Mouse (Mus musculus) embryonic facial prominence, embryonic 11.5 days (tissue): ENCODE data around the gene Xpnpep2. TPM values are rescaled to one million over a fixed set of nuclear protein-coding genes. Genes with fewer than 3 reads are reported as not detected.

Experiments
- ATAC-seq: fragments of 200-750 bp; cut with Nextera tagmentation; replicated peaks from 2 replicates; pipeline ENCODE4 v1.8.0; 2017; ENCODE audit warnings: low read depth; ENCODE audit not compliant: insufficient number of reproducible peaks, low FRiP score, low TSS enrichment
- DNase-seq: peaks from one replicate; pipeline ENCODE4 v3.0.0-alpha.2; 2015; ENCODE audit warnings: low spot score
- H3K27ac ChIP-seq: fragments of 300-500 bp; sonication (generic); replicated peaks from 2 replicates; pipeline ENCODE4 v1.5.1; 2014; ENCODE audit warnings: mild to moderate bottlenecking, low read depth, low read length, control low read depth
- H3K27me3 ChIP-seq: fragments of 300-500 bp; sonication (generic); 2 replicates; pipeline ENCODE4 v1.6.1; 2014; ENCODE audit warnings: mild to moderate bottlenecking, low read length, moderate library complexity, mixed read lengths; ENCODE audit not compliant: control insufficient read depth, insufficient read depth
- H3K36me3 ChIP-seq: fragments of 300-500 bp; sonication (generic); replicated peaks from 2 replicates; pipeline ENCODE4 v1.6.1; 2014; ENCODE audit warnings: low read depth, mild to moderate bottlenecking, low read length, moderate library complexity, mixed read lengths; ENCODE audit not compliant: control insufficient read depth, insufficient read depth
- H3K4me1 ChIP-seq: fragments of 300-500 bp; sonication (generic); 2 replicates; pipeline ENCODE4 v1.6.1; 2014; ENCODE audit warnings: low read length, mixed read lengths; ENCODE audit not compliant: control insufficient read depth, insufficient read depth
- H3K4me2 ChIP-seq: fragments of 300-500 bp; sonication (generic); 2 replicates; pipeline ENCODE4 v1.6.1; 2014; ENCODE audit warnings: low read depth, mild to moderate bottlenecking, control low read depth, low read length, moderate library complexity
- H3K4me3 ChIP-seq: fragments of 300-500 bp; sonication (generic); 2 replicates; pipeline ENCODE4 v1.5.1; 2014; ENCODE audit warnings: low read depth, low read length, control low read depth
- H3K9ac ChIP-seq: fragments of 300-500 bp; sonication (generic); replicated peaks from 2 replicates; pipeline ENCODE4 v1.6.1; 2014; ENCODE audit warnings: mild to moderate bottlenecking, control low read depth, low read length
- H3K9me3 ChIP-seq: fragments of 300-500 bp; sonication (generic); replicated peaks from 2 replicates; pipeline ENCODE4 v1.6.1; 2016; ENCODE audit warnings: mild to moderate bottlenecking, low read length, inconsistent platforms, mixed read lengths; ENCODE audit not compliant: control insufficient read depth
- WGBS: fragments of 180-500 bp; shearing (Covaris S2); extraction: QIAGEN DNeasy Blood & Tissue Kit; methylation state at CpG from one replicate; pipeline ENCODE4 v1.1.7; 2014; 5-methylcytosine and 5-hydroxymethylcytosine counted together
- polyA plus RNA-seq: library from polyadenylated mRNA; unstranded; fragments of >200 nt; fragmentation: Nextera tagmentation; extraction: Ambion mirVana; gene quantifications from 2 replicates; pipeline ENCODE4 v1.2.1, GENCODE M21; 2014

Xpnpep2 gene
- polyA plus RNA-seq, 1 experiment from 2014 or later, result 2.7 TPM

DNA sequence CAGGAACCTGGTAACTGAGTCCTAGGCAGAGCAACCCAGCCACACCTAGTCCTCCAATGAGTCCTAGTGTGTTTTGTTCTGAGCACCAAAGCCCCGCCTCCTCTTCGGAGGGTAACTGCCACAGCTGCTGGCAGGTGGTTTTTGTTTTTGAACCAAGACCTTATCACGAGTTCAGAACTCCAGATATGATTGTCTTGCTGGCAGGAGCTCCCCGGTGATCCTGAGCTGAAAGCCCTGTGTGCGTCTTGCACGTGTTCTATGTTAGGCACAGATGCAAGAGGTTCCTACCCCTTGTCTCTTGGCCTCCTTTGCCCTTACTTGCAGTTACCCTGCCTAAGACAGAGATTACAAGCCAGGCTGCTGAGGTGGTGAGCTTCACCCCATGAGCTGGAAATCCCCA is 33.0 kb downstream of the Xpnpep2 start:
- no peaks in the 10 kb centered on the region for H3K4me1 ChIP-seq
- H3K4me2 ChIP-seq, result no peak overlapping the region
- H3K4me3 ChIP-seq, result no peak overlapping the region
- no peaks in the 10 kb centered on the region for H3K27me3 ChIP-seq
- no peaks in the 10 kb centered on the region for H3K36me3 ChIP-seq
- H3K9ac ChIP-seq, result no peak overlapping the region
- DNase-seq (no peak), ATAC-seq (no peak)
- H3K27ac ChIP-seq, result no peak overlapping the region
- 76% methylated on average over 6 of the region's 6 CpGs for WGBS
- H3K9me3 ChIP-seq, result no peaks in the 10 kb centered on the region

DNA sequence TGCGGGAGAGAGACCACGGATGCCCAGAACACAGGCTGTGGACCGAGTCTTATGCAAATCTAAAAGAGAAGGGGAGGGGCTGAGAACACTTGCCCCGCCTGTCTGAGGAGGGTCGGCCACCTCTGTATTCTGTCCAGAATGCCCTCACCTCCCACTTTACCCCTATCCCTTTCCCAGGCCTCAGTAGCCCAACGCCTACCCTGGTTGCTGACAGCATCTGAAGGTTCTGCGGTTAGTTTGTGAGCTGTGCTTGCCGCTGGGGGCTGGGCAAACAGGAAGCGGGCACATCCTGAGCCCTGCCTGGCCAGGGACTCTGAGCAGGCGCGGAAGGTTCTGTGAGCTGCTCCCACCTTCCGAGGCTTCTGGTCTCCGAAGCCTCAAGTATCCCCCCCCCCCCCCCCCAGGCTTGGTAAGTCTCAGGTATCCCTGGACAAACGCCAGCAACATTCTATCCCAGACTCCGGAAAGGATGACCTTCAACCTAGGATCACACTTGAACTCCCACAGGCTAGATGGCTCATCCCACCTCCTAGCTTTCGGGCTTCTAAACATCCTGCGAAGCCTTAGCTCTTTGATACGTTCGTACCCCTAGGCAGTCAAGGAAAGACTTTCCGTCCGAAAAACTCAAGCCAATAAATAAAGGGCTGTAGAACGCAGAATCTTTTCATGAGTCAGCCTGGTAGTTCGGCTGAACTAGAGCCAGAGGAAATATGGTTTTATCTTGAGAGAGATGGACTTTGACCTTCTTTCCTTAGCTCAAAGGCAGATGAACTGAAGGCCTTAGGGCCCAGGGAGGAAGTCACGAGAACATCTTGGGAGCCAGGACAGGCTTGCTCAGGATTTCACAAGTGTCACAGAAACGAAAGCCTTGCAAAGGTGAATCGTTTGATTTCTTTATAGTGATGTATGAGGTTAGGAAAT is 35.1 kb downstream of the Xpnpep2 start:
- H3K27me3 ChIP-seq, result no peaks in the 10 kb centered on the region
- peak overlapping the region; percentile 39 for H3K4me2 ChIP-seq
- ATAC-seq (no peak), DNase-seq (peak; percentile 19)
- 53% methylated on average over 26 of the region's 26 CpGs for WGBS
- H3K9me3 ChIP-seq, result no peaks in the 10 kb centered on the region
- H3K4me1 ChIP-seq, result no peaks in the 10 kb centered on the region
- no peak overlapping the region for H3K27ac ChIP-seq
- 0 out of 2 replicates have a peak overlapping the region, but pooled peaks have one; percentile 10 for H3K4me3 ChIP-seq
- no peak overlapping the region for H3K9ac ChIP-seq
- no peaks in the 10 kb centered on the region for H3K36me3 ChIP-seq

DNA sequence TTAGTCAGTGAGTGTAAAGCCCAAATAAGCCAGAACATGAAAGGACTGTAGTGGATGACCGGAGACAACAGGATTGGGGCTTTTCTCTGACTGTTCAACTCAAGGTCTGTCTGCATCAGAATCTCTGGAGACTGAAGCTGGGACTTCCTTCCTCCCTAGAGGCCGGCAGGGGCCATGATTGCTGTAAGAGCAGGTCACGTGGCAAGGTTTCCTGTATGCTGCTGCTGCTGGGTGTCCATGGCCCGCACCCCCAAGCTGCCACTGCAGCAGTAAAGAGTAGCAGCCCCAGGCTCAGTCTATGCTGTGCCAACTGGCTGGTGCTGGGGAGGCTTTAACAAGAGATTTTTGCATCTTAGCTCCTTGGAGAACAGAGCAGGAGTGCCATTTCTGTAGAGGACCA is 37.7 kb downstream of the Xpnpep2 start, which contains the start of gene Sash3:
Gene Sash3 (plus strand): TSS at position 175 of the 400 bp plus-strand sequence.
- ATAC-seq, result no peak
- Histone ChIP-seq H3K36me3 (no peaks in the 10 kb centered on the region), H3K27me3 (no peaks in the 10 kb centered on the region), H3K4me2 (no peak within 1 kb of the TSS), H3K9me3 (no peaks in the 10 kb centered on the region), H3K4me1 (no peaks in the 10 kb centered on the region), H3K27ac (no peak within 1 kb of the TSS), H3K9ac (no peak within 1 kb of the TSS), H3K4me3 (no peak within 1 kb of the TSS)
- 76% methylated on average over 4 of the region's 4 CpGs for WGBS
- DNase-seq, result no peak

DNA sequence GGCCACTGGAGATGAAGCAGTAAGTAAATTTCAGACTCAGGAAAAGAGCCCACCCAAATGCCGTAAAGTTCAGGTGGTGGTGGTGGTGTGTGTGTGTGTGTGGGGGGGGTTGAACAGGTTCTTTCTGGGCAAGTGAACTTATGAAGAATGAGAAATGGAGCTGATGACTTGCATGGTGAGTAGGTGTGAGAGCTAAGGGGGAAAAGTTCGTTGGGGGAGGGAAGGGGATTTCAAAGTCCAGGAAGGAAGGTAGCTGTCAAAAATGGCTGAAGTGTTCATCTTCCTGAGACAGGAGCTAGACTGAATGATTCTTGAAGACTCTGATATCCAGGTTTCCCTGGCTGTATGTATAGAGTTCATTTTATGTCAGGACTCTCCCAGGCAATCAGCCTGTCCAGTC is 38.7 kb downstream of the Xpnpep2 start:
- no peak for ATAC-seq
- Histone ChIP-seq H3K27me3 (no peaks in the 10 kb centered on the region), H3K4me2 (no peak overlapping the region), H3K9ac (no peak overlapping the region), H3K27ac (no peak overlapping the region), H3K36me3 (no peaks in the 10 kb centered on the region), H3K4me3 (no peak overlapping the region), H3K9me3 (no peaks in the 10 kb centered on the region), H3K4me1 (no peaks in the 10 kb centered on the region)
- 83% methylated on average over 2 of the region's 2 CpGs for WGBS
- no peak for DNase-seq

DNA sequence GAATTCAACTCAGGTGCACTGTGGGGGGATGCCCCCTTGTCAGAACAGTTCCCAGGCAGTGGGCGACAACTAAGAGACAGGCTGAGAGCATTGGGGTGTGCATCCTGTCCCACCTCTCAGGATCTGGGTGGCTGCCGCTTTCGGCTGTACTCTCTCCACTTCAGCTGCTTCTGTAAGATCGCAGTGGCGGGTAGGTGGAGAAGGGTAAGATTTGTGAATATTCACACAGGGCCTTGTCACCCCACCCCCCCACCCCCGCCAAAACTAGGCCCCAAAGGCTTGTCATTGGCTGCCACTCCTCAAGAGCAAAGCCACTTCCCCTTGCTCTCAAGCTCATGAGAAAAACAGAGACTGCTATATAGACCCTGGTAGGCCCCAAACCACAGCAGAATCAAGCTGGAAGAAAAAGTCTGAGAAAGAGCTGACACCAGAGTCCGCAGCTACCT is 39.2 kb downstream of the Xpnpep2 start:
- no peak overlapping the region for H3K4me3 ChIP-seq
- H3K27me3 ChIP-seq, result no peaks in the 10 kb centered on the region
- H3K4me1 ChIP-seq, result no peaks in the 10 kb centered on the region
- ATAC-seq (no peak), DNase-seq (no peak)
- no peak overlapping the region for H3K9ac ChIP-seq
- no peak overlapping the region for H3K27ac ChIP-seq
- H3K36me3 ChIP-seq, result no peaks in the 10 kb centered on the region
- H3K9me3 ChIP-seq, result no peaks in the 10 kb centered on the region
- WGBS, result 81% methylated on average over 7 of the region's 7 CpGs
- H3K4me2 ChIP-seq, result no peak overlapping the region

DNA sequence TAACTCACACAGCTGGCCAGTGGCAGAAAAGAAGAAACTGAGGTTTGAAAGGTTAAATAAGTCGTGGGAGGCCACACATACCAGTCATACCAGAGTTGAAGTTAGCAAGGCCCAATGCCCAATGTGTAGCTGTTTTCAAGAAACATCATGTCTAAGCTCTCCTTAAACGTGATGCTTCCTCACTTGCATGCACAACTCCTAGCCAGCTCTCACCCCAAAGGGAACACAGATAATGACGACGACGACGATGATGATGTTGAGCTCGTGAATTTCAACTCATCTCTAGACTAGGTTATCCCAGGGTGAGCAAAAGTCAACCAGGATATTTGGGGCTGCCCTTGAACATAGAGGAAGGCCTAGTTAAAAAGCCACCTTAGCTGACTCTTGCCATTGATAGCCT is 43.6 kb downstream of the Xpnpep2 start:
- no peak for ATAC-seq

DNA sequence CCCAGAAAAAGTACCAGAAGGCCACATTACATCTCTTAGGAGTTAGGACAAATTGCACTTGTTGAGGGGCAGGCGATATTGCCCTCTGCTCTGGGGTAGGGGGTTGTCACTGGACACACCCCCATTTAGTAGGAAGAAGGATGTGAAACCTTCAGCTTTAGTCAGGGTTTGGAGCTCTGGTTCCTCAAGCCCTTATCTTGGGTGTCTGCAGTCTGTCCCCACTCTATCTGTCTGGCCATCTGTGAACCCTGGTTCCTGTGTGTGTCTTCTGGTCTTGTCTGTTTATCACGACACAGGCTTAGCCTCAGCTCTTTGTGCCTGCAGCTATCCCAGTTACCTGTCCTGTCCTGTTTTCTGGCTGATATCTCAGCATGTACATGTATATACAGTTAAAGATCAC is 44.9 kb downstream of the Xpnpep2 start:
- no peaks in the 10 kb centered on the region for H3K4me1 ChIP-seq
- DNase-seq (no peak), ATAC-seq (no peak)
- H3K4me2 ChIP-seq, result no peak overlapping the region
- H3K27me3 ChIP-seq, result no peaks in the 10 kb centered on the region
- no peak overlapping the region for H3K27ac ChIP-seq
- no peaks in the 10 kb centered on the region for H3K9me3 ChIP-seq
- WGBS, result 86% methylated on average over 2 of the region's 2 CpGs
- no peaks in the 10 kb centered on the region for H3K36me3 ChIP-seq
- no peak overlapping the region for H3K4me3 ChIP-seq
- no peak overlapping the region for H3K9ac ChIP-seq

More for the DNA sequence above, 43.6 kb downstream of the Xpnpep2 start:
- H3K36me3 ChIP-seq, result no peaks in the 10 kb centered on the region
- H3K4me2 ChIP-seq, result no peak overlapping the region
- no peak for DNase-seq
- H3K4me1 ChIP-seq, result no peaks in the 10 kb centered on the region
- H3K27me3 ChIP-seq, result no peaks in the 10 kb centered on the region
- 78% methylated on average over 7 of the region's 7 CpGs for WGBS
- no peak overlapping the region for H3K9ac ChIP-seq
- H3K4me3 ChIP-seq, result no peak overlapping the region
- no peaks in the 10 kb centered on the region for H3K9me3 ChIP-seq
- H3K27ac ChIP-seq, result no peak overlapping the region

DNA sequence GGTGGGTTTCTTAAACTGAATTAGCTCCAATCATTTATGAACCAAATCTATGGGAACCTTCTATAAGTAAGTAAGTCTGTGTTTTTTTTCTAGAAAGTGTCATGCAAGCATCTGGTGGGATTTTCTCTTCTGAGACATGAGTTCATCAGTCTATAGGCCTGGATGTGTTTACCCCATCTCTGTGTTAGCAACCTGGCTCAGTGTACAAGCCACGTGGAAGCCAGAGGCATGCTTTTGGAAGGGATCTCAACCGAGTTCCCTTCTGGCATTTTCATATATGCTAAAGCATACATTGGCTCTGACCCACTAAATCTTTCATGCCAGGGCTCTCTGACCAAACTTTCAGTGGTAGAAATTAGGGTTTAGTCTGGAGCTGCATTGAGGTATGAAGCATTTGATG is 45.4 kb downstream of the Xpnpep2 start:
- Histone ChIP-seq H3K36me3 (no peaks in the 10 kb centered on the region), H3K4me2 (no peak overlapping the region), H3K9ac (no peak overlapping the region), H3K27me3 (no peaks in the 10 kb centered on the region), H3K9me3 (no peaks in the 10 kb centered on the region), H3K4me1 (no peaks in the 10 kb centered on the region), H3K27ac (no peak overlapping the region), H3K4me3 (no peak overlapping the region)
- ATAC-seq (no peak), DNase-seq (no peak)
- 55% methylated on average over 2 of the region's 2 CpGs for WGBS
